Mouse (Mus musculus): Measurements from ENCODE around the gene Zfp536.

Zfp536 gene

DNA sequence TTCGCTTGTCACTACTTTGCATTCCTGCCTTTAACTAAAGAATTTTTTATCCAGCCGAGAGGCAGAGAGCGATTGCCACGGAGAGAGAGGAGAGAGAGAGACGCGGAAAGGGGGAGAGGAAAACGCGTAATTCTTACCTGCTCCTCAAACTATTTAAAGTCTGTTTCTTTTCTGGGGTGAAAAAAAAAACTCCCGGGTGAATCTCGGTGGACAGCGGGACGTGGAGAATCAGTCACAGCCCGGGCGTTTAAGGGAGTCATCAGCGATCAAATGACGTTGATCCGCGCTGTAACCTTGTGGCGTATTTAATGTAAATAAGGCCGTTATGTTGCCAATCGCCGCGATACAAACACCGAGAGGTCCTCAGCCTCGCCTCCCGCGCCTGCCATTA, at the start of gene Zfp536:
Zfp536 (minus strand) TSS at position 330 of the 391 bp plus-strand sequence.
- no peak for ATAC-seq (ENCODE audit: low TSS enrichment)

DNA sequence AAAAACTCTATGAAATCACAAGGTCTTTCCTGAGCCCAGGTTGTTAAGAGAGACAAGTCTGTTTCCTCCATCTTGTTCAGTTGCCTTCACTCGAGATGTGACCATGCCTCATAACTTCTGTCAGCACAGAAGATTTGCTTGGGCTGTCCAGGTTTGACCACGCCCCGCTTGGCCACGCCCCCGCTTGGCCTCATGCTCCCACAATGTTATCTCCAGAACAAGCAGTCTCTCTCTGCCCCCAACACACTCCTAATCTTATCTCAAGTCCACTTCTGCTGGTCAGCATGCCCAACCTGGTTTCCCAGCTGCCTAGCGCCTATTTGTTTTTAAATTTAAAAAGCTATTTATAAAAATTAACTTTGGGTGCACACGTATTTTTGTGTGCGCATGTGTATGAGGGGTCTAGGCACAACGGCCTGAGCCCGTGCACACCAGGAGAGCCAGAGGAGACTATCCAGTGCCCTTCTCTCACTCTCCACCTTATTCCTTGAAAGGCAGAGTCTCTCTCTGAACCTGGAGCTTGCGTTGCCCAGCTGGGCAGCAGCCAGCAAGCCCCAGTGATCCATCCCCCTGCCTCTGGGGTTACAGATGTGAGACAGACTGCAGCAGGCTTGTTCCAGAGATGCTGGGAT, 47.3 kb upstream of the Zfp536 start:
- no peak for ATAC-seq (ENCODE audit: low TSS enrichment)

DNA sequence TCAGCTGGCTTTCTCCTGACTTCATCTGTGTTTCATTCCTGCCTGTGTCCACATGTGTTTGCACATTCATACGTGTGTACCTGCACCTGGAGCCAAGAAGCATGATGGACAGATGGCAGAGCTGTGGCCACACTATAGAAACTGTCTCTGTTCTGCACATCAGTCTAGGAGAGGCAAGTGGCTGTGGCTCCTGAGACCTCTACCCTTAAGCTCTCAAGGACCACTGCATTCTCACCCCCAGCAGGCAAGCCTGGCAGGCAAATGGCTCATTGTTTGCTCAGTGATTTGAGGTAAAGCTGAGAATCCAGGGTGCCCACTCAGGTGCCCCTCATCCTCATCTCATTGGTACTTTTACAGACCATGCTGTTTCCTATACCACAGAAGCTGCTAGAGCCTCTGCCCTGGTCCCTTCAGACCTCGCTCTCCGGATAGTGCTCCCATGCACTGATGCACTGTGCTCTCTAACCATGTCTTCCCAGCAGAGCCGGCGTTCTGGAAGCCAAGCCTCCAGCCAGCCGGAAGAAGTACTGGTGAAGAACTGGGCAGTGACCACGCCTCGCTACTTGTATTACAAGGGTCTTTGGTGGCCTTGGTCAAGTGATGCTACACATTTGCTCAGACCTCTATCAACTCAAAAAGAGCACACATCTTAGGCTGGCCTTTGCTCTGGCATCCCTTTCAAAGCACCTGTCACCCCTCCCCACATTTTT, 45.3 kb upstream of the Zfp536 start:
- ATAC-seq (ENCODE audit: low TSS enrichment) = no peak

DNA sequence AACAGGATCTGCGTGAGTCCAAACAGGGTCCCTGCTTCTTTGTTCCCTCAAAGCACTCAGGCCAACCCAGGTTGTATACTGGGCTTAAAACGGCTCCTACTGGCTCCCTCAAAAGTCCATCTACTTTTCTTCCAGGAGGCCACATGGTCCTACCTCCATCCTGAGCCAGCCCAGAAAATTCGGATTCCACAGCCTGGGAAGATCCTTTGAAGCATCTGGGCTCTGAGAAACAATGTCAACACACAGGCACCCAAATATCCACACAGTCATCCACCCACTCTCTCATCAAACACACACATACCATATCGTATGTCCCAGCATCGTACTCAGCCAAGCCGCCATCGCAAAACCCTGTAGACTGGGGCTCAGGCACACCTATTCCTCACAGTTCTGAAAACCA, 43.5 kb upstream of the Zfp536 start:
- ATAC-seq (ENCODE audit: low TSS enrichment) = no peak

DNA sequence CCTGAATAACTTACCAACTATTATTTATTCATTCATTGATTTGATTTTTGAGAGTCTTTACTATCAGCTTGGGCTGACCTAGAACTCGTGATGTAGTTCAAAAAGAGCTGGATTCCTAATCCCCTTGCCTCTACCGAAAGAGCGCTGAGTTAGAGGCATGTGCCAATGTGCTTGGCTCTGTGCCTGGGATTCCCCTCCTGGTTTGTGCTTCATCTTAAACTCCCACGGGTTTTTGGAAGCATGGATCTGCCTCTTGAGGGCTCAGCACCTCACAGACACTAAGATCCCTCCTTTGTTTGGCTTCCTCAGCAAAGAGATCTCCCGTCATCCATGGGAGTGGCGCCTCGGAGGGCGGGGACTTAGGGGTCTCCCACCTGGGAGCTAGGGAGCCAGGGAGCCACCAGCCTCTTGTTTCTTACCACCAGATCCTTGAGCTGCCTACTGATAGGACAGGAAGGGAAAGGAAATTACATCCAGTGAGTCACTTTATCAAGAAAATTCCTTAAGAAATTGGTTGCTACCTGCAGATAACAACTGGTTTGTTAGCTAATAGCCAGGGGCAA, 41.5 kb upstream of the Zfp536 start:
- no peak for ATAC-seq (ENCODE audit: low TSS enrichment)

DNA sequence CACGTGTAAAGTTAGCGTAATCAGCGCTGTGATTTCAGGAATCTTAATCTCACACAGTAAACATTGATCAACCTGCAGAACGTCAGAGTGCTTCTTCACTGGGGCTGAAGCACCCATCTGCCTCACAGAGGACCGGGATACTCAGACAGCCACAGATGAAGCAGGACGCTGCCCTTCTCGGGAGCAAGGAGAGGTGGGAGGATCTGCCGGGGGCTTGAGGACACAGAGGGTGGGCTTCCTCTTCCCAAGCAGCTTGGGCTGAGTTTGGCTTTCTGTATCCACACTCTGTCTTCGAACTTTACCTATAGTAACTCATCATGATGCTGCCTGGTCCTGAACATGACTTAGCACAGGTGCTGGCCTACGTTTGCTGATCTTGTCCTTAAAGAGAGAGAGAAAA, 40.2 kb upstream of the Zfp536 start:
- no peak for ATAC-seq (ENCODE audit: low TSS enrichment)

DNA sequence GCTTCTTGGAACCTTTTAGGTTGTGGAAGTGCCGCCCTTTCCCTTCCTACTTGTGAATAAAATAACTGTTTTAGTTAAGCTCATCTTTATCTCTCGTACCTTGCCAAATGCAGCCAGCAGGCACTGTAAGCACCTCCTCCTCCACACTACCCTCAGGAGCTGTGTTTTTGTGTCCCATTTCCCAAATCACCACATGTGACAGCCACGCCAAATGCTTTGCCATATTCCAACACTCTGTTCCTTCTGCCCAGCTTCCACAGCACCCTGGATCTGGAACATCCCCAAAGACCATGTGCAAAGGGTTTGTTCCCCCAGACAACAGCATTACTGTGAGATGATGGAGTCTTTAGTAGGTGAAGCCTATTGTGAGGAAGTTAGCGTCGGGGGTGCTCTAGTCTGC, 36.5 kb upstream of the Zfp536 start:
- peak; percentile 47 for ATAC-seq (ENCODE audit: low TSS enrichment)

DNA sequence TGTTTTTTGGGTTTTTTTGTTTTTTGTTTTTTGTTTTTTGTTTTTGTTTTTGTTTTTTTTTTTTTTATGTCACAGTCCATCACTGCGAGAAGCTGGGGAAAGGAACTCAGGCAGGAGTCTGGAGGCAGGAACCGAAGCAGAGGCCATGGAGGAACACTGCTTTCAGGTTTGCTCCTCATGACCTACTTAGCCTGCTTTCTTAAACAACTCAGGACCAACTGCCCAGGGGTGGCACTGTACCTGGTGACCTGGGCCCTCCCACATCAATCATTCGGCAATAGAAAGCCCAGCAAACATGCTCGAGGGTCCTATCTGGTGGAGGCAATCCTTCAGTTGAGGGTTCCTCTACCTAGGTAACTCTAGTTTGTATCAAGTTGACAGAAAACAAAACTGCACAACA, 35.6 kb upstream of the Zfp536 start:
- ATAC-seq (ENCODE audit: low TSS enrichment) = no peak

DNA sequence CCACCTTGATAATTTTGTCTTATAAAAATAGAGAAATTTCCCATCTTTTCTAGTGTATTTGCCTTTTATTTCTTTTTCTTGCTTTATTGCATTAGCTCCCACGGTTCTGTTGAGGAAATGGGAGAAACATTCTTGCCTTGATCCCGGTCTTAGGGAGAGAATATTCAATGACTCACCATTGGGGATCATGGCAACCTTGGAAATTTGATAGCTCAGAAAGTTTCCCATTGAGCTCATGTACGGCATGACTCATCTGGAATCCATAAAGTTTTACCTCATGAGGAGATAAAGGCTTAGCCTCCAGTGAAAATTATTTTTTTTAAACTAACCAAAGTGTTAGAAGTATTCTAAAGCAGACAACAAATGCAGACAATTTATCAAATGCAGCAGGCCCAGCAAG, 27.7 kb upstream of the Zfp536 start:
- no peak for ATAC-seq (ENCODE audit: low TSS enrichment)

DNA sequence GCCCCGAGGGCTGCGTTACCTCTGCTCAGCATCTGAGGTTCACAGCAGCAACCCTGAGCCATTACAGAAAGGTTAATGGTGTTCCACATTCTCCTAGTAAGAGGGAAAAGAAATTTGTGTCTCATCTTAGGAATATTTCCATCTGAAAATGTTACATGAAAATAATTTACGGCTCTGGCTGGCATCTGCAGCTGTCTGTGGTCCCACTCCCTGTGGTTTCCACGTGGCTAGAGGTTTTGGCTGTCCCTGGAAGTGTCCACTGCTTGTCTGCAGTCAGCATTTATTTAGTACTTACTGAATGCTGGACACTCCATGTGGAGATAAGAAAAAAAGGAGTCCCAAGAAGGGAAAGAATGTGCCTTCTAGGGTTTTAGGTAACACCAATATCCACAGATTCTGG, 15.3 kb upstream of the Zfp536 start:
- no peak for ATAC-seq (ENCODE audit: low TSS enrichment)

DNA sequence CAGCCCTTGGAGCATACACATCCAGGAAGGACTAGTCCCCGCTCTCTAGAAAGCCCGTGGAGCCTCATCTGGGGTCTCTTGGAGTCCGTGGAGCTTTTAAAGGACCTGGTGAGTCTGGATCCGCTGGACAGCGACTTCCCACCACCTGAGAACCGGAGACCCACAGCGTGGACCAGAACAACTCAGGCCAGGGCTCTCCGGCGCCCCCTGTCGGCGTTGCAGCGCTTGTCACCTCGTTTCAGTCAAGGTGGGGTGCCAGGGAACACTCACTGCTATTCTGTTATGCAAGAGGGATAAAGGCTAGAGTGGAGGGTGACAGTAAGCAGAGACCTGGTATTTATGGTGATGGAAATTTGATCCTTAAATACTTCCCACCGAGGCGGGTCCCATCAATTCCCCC, 2.1 kb upstream of the Zfp536 start:
- ATAC-seq (ENCODE audit: low TSS enrichment) = peak; percentile 57; the same call in 1 of the 2 replicates

DNA sequence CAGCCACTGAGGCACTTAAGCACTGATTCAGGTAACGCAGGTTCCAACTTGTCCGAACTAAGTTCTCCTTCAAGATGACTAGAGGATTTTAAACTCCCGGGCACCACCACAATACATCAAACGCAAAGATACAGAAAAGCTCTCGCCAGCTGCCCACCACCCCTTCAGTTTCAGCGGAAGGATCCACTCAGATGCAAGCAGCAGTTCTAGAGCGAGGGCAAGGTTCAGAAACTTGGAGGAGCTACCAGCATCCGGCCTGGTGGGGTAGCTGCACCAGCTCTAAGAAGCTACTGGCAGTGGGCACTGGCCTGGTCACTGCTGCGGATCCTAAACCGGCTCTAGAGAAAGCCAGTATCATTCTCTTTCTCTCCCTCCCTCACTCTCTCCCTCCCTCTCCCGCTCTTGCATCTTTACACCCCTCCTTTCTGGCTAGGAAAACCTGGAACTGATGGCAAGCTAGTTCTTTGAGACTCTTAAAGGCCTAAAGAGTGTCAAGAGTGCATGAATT, 1.1 kb upstream of the Zfp536 start:
- ATAC-seq (ENCODE audit: low TSS enrichment) = no peak

DNA sequence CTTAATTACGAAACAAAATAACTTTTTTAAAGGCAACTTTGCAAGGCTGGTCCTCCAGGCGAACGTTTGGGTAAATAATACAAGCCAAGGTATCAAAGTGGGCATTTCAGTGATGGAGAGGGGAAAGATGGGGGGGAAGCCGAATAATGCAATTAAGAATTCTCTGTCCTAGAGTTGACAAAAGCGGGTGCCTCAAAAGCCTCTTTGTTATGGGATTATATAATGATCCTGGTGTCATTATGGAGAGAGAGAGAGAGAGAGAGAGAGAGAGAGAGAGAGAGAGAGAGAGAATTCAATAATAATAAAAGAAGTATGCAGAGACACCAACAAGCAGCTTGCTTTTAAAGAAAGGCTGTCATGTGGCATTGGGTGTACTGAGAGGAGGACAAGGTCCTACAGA, 465 bp upstream of the Zfp536 start:
- no peak for ATAC-seq (ENCODE audit: low TSS enrichment)

DNA sequence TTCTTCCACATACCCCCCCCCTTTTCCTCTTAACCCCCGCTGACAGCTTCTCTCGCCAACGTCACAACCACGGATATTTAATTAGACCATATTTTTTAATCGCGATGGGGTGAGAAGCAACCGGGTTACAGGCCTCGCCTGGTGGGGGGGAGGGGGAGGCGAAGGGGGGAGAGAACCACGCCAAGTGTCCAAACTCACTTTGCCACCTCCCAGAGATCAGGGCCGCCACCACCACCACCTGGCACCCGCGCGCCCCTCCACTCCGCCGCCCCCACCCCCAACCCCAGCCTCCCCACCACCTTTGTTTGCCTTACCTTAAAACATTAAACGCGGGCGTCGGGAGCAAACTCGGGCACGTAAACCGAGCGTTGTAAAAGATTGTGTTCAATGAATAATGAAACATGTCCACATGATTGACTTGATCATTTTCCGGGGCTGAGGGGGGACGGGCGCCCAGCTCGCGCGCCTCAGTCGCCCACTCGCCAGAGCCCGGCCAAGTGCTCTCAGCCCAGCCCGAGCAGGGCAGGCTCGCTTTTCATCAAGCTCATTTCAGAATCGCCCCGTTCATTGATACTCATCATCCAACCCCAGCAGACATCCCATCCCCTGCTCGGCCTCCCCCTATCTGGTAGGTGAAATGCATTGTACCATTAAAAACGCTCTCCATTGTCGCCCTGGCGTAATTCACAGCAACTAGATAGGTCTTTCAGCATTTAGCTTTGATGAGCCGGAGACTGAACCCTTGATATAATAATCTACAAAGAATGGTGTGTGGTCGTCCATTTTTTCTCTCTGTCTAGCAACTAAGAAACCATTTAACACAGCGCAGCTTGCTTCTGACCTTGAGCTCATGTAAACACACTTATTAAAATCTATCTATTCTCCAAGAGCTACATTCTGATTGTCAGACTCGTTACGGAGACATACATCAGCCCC, 797 bp downstream of the Zfp536 start:
- no peak for ATAC-seq (ENCODE audit: low TSS enrichment)

DNA sequence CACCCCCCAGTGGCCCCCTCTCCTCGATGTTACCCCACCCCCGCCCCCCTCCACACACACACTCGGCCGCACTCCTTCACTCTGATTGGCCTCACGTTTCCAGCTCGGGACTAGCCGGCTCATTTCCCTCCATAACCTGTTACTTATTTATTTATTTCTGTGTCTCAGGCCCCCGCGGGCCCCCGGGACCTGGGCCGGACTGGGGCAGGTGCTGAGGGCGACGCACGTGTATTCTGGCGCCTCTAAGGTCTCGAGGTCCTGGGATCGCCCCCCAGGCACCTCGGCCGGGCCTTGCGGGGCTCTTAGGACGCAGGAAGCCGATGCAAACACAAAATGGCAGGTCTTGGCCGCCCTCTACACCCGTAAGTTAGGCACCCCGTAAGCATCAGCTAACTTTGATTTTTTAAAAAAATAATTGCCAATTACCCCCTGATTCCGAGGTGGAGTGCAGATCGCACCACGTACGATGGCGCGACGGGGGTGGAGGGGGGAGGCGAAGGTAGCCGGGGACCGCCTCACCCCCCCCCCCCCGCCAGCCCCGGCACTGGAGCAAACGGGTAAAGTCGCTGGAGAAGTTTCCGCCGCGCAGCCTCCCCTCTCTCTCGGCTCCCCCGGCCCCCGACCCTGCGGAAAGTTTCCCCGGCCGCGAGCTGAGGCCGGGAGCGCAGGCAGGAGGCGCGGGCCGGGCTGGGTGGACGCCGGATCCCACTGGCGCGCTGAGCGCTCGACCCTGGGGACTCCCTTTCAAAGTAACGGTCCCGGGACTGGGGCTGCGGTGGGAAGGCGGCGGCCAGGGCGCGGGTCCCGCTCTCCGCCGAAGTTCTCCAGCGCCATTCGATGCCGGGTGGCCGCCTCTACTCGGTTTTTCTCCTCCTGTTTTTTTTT, 1.7 kb downstream of the Zfp536 start:
- ATAC-seq (ENCODE audit: low TSS enrichment) = no peak

DNA sequence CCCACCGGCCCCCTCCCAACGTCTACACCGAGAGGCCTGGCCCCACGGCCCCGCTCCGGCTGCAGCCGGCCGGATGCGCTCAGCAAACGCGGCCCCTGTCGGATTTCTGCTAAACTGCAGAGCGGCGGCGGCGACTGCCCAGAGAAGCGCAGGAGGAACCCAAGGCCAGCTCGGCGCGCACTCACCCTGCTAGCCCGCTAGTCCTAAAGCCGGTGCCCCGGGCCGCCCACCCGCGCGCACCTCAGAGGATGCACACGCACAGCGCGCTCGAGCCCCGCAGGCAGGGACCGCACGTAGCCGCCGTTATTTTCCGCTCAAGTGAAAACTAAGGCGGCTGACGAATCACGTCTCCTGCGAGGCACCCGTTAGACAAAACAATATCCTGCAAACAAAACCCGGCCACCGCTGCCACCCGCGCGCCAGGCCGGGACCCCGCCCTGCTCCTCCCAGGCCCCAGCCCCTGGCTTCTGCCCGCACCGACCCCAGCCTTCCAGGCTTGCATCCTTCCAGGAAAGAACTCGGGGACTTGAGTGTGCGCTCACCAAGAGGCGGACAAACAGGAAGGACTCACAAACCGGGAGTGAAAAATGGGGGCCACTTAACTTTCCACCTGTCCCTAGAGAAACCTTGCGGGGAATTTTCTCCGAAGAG, 2.9 kb downstream of the Zfp536 start:
- ATAC-seq (ENCODE audit: low TSS enrichment) = peak; percentile 75

DNA sequence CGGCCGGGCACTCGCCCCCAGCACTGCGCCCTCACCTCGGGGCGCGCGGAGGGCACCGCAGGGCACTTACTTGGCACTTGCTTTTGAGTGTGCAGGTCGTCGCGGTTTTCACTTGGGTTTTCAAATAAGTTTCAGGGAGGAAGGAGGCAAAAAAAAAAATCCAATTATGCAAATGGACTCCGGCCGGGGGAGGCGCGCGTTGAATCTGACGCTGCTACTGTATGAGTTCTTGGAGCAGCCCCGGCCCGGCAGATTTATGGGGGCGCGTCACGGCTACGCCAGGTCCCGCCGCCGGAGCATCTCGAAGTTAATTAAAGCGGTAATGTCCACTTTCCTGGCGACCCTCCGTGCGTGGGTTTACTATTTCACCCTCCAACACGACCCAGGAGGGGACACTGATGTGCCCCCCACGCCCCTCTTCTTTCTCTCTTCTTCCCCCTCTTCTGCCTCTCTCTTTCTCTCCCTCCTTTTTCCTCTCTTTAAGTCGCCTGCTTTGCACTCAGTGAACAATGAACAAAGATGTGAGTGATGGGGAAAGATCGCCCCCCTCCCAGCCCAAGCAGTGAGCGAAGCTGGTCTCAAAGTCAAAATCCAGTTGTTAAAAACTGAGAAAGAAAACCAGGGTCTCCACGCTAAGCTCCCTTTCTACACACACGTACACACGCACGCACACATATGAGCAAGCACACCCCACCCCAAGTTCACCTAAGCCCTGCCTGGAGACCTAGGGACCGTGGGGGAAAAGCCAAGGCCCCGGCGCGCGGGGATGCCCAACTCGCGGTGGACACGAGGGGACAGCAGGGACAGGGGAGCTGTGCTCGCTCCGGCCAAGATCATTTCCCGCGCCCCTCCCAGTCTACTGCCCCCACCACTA, 3.7 kb downstream of the Zfp536 start:
- ATAC-seq (ENCODE audit: low TSS enrichment) = no peak

DNA sequence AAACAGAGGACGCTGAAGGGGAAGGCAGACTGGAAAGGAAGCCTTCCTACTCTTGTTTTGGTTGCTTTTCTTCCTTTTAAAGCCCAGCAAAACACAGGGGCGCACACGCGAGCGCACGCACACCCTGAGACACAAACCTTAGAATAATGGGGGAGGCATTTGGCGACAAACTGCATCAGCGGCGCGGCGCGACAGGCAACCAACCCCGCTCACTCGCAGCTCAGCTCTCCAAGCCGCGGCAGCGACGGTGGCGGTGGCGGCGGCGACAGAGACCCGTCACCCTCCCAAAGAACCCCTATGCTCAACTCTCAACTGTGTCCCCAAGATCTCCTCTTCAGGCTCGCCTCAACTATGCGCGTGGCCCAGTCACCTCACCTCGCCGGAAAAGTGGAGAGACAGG, 4.4 kb downstream of the Zfp536 start:
- no peak for ATAC-seq (ENCODE audit: low TSS enrichment)

DNA sequence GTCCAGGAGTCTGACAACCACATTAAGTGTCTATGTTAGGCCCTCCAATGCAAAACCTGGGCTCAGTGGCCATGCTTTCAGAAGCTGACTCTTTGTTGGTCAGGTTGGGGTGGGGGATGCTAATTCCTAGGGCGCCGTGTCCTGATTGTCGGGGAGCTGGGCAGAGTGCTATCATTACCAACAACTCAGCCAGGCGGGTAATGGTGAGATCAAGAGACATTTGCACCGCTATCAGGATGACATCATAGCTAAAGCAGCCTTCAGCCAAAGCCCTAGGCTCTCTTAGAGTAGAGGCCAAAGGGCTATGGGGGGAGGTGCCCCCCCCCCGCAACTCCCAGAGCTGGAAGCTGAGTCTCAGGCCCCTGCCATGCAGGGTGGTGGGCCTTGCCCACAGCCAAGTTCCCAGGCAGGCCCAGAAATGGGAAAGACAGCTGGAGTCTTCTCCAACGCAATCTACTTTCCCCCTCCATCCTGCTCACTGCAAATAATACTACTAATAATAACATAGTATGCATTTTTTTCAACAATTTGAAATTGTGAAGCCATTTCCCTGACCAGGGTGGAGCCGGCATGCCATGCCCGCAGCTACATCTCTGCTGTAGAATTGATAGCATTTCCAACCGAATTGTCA, 5.0 kb downstream of the Zfp536 start:
- no peak for ATAC-seq (ENCODE audit: low TSS enrichment)
